Mouse (Mus musculus): ENCODE results near the gene Arhgap19.

GRCm38 (mm10) chr19:41801742-41802369, at the start of gene Arhgap19:
- TF ChIP-seq CTCF (IDR thresholded peaks at IDR 0.05; ENCODE audit: insufficient read depth, low read depth, low read length) (no peak), POLR2A (IDR thresholded peaks at IDR 0.05; ENCODE audit: insufficient read depth, low read depth, low read length) (0 out of 2 replicates have a peak, but pooled peaks have one; percentile 39)
